Mouse (Mus musculus) brain, embryonic 14.5 days (tissue): ENCODE data around the gene Pla2g4e.

Experiments
- CTCF ChIP-seq: fragments of 200-500 bp; IDR thresholded peaks from 2 replicates; pipeline ENCODE4 v1.5.1; 2012; ENCODE audit warnings: inconsistent platforms, mild to moderate bottlenecking, moderate library complexity, borderline replicate concordance; ENCODE audit not compliant: insufficient read depth, insufficient read length; ENCODE audit errors: extremely low read depth
- POLR2A ChIP-seq: fragments of 200-500 bp; IDR thresholded peaks from 2 replicates; pipeline ENCODE4 v1.6.1; 2012; ENCODE audit warnings: mild to moderate bottlenecking, inconsistent platforms, borderline replicate concordance; ENCODE audit not compliant: poor library complexity, insufficient read depth, insufficient read length, severe bottlenecking; ENCODE audit errors: extremely low read depth

DNA sequence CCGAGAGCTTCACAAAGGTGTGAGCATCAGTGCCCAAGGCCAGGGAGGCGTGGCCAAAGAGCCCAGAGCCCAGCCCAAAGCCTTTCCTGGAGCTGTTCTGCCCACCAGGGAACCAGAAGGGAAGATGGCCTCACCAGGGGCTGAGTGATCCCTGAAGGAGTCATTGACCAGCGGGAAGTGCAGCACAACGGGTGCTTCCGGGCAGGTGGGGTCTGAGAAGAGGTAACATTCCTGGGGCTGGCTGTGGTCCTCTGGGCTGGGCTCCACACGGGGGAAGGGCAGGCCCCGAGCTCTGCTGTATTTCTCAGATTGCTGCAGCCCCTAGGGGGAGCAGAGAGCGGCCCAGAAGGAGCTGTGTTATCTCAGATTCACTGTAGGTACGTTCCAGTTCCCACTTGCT is 23.5 kb upstream of the Pla2g4e start:
- TF ChIP-seq CTCF (peak; percentile 45; the same call in 1 of the 2 replicates), POLR2A (no peak)
